Mouse (Mus musculus): Measurements from ENCODE around the gene Ppp2r5d. TPM values are rescaled to one million over a fixed set of nuclear protein-coding genes. Genes with fewer than 3 reads are reported as not detected.

Gene Ppp2r5d
- polyA plus RNA-seq (2014; fragmentation: Illumina TruSeq; extraction: RNeasy Lipid Tissue Mini Kit (QIAGEN cat#74804); ENCODE audit: low read depth, low replicate concordance) = 11.0 TPM

DNA sequence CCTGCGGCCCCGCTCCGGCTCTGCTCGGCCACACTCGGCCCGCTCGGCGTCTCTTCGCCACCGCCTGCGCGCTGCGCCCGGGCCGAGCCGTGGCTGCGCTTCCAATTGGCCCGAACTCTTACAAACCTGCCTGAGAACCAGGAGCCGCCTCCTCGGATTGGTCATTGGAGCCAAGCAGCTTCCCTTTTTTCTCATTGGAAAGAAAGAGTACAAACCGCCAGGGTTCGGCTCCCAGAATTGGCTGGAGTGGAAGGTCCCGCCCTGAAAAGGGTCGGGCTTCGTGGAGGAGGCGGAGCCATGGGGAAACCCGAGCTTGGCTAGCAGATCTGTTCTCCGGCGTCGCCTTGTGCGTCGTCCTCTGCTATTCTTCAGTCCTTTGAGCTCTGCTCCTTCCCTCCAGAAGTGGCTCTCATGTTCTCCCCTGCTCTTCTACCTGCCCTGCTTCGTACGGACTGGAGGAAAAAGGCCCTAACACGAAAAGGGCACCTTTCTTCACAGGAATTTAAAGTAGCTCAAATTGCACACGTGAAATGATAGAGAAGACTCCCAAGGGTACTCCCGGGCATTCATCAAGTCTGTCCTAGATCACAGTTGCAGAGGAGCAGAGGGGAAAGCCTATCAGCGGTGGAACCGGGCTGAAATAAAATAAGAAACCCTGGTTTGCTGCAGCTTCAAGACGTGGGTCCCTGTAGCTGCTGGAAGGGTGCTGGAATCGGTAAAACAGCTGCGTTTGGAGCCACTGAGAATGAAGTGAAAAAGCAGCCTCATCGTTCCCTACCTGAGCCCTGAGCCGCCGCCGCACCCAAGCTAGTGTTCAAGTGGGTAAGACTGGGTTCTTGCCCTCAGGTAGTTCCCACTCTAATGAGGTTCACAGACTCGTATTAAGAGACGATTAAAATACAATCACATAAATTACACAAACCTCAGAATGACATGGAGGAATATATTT, at the start of gene Ppp2r5d:
Ppp2r5d (minus strand) TSS at position 225 of the 949 bp plus-strand sequence.

GRCm38 (mm10) chr17:46751794-46752556, 47.1 kb upstream of the Ppp2r5d start, which contains the start of gene Cnpy3:
TSS of gene Cnpy3 (minus strand) at chr17:46752214.

DNA sequence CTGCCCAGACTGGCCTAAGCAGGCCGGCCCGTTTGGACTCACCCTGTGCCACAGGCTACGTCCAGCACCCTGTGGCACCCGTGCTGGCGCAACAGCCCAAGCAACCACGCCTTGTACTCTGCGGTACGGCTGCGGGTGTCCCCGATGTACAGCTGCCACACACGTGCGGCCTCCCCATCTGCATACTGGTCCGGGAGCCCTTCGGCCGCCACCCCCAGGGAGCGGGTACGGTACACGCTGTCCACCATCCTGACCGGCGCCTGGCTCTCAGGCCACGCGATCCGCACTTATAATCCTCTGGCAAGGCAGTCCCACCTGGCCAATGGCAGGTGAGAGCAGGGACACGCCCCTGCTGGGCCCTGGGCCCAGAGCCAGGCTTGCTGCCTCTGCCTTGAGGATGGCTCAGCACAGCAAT, 24.0 kb upstream of the Ppp2r5d start, which contains the start of gene Gnmt:
Gnmt (minus strand) TSS at position 265 of the 415 bp plus-strand sequence.

GRCm38 (mm10) chr17:46710959-46711597, 6.2 kb upstream of the Ppp2r5d start, which contains the start of gene Pex6:
TSS of gene Pex6 (plus strand) at chr17:46711463.

DNA sequence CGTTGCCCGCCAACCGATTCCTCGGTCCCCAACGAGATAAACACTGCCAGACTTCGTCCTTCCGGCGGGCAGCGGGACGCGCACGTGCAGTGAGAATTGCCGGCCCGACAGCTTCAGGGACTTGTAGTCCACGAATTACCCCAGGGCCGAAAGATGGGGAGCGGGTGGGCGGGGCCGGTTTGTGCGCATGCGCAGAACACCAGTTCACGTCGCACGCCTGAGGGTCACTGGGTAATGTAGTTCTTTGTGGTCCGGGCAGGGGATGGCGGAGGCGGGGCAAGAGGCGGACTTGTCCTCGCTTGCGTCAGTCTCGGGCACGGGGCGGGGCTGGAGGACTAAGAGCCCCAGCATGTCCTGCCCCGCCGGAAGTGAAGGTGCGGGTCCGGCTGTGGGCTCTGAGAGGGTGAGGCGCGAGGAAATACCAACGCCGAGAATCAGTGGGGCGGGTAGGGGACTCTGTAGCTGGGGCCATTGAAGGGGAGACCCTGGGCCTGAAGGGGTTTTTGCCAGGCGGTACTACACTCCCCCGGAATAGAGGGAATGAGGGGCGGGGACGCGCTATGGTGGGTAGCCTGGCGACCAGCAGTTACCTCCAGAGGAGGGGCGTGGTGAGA, 24.0 kb downstream of the Ppp2r5d start, which contains the start of gene Klhdc3:
Klhdc3 (minus strand) TSS at position 155 of the 614 bp plus-strand sequence.

GRCm38 (mm10) chr17:46678416-46678815, 26.5 kb downstream of the Ppp2r5d start, which contains the start of gene Mea1:
TSS of gene Mea1 (plus strand) at chr17:46678793.

GRCm38 (mm10) chr17:46673850-46674529, 30.9 kb downstream of the Ppp2r5d start, which contains the start of gene Rrp36:
TSS of gene Rrp36 (minus strand) at chr17:46674352.

DNA sequence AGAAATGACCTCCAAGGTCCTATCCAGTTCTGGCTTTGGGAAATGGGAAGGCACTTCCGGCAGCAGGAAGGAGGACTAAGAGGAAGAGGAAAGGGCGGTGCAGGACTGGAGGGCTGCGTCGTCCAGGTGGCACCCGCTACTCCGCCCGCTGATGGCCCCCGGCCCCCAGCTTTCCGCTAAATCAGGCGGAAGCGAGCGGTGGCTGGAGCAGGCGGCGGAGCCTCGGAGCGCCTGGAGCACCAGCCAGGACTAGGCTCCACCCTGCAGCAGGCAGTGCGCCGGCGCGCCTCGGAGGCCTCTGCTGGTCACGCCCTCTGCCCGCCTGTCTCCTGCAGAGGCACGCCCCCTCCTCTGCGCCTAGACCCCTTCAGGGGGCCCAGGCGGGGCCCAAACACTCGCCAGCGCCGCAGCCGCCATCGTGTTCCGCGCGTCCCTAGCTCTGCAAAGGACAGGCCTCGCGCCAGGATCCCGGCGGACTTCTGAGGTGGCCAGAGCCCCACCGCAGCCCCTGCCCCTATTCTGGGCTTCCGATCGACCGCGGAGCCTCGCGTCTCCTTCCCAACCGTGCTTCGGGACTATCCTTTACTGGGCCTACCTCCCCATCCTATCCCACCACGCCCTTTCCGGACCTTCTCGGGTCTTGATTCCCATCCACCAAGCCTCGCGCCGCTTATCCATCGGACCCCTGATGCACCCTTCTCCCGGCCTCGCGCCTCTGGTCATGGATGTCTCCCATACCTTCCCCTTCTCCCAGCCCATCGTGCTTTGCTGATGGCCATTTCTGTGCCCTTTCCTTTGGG, 54.5 kb downstream of the Ppp2r5d start, which contains the start of gene Cul7:
Cul7 (plus strand) TSS at position 106 of the 800 bp plus-strand sequence.

GRCm38 (mm10) chr17:46645561-46646321, 59.2 kb downstream of the Ppp2r5d start, which contains the start of the genes Klc4 and Mrpl2:
TSS of gene Klc4 (minus strand) at chr17:46646022.
TSS of gene Mrpl2 (plus strand) at chr17:46646229.

Other genes starting within 250 kb of the Ppp2r5d start
- not detected for gene Ttbk1, start 217.4 kb downstream of the Ppp2r5d start, polyA plus RNA-seq (2014; fragmentation: Illumina TruSeq; extraction: RNeasy Lipid Tissue Mini Kit (QIAGEN cat#74804); ENCODE audit: low read depth, low replicate concordance)
- 1.6 TPM for gene Dnph1, start 208.4 kb downstream of the Ppp2r5d start, polyA plus RNA-seq (2014; fragmentation: Illumina TruSeq; extraction: RNeasy Lipid Tissue Mini Kit (QIAGEN cat#74804); ENCODE audit: low read depth, low replicate concordance)
- gene Cul9, start 158.7 kb downstream of the Ppp2r5d start, polyA plus RNA-seq (2014; fragmentation: Illumina TruSeq; extraction: RNeasy Lipid Tissue Mini Kit (QIAGEN cat#74804); ENCODE audit: low read depth, low replicate concordance) = 1.3 TPM
- not detected for gene Srf, start 148.9 kb downstream of the Ppp2r5d start, polyA plus RNA-seq (2014; fragmentation: Illumina TruSeq; extraction: RNeasy Lipid Tissue Mini Kit (QIAGEN cat#74804); ENCODE audit: low read depth, low replicate concordance)
- gene Ptk7, start 75.6 kb downstream of the Ppp2r5d start, polyA plus RNA-seq (2014; fragmentation: Illumina TruSeq; extraction: RNeasy Lipid Tissue Mini Kit (QIAGEN cat#74804); ENCODE audit: low read depth, low replicate concordance) = 0.41 TPM
- not detected for gene Klc4, start 59.1 kb downstream of the Ppp2r5d start, polyA plus RNA-seq (2014; fragmentation: Illumina TruSeq; extraction: RNeasy Lipid Tissue Mini Kit (QIAGEN cat#74804); ENCODE audit: low read depth, low replicate concordance)
- gene Mrpl2, start 58.9 kb downstream of the Ppp2r5d start, polyA plus RNA-seq (2014; fragmentation: Illumina TruSeq; extraction: RNeasy Lipid Tissue Mini Kit (QIAGEN cat#74804); ENCODE audit: low read depth, low replicate concordance) = 3.4 TPM
- 0.41 TPM for gene Cul7, start 54.8 kb downstream of the Ppp2r5d start, polyA plus RNA-seq (2014; fragmentation: Illumina TruSeq; extraction: RNeasy Lipid Tissue Mini Kit (QIAGEN cat#74804); ENCODE audit: low read depth, low replicate concordance)
- 4.2 TPM for gene Rrp36, start 30.8 kb downstream of the Ppp2r5d start, polyA plus RNA-seq (2014; fragmentation: Illumina TruSeq; extraction: RNeasy Lipid Tissue Mini Kit (QIAGEN cat#74804); ENCODE audit: low read depth, low replicate concordance)
- 5.2 TPM for gene Mea1, start 26.3 kb downstream of the Ppp2r5d start, polyA plus RNA-seq (2014; fragmentation: Illumina TruSeq; extraction: RNeasy Lipid Tissue Mini Kit (QIAGEN cat#74804); ENCODE audit: low read depth, low replicate concordance)
- gene Klhdc3, start 24.2 kb downstream of the Ppp2r5d start, polyA plus RNA-seq (2014; fragmentation: Illumina TruSeq; extraction: RNeasy Lipid Tissue Mini Kit (QIAGEN cat#74804); ENCODE audit: low read depth, low replicate concordance) = 3.8 TPM
- 0.82 TPM for gene Pex6, start 6.4 kb upstream of the Ppp2r5d start, polyA plus RNA-seq (2014; fragmentation: Illumina TruSeq; extraction: RNeasy Lipid Tissue Mini Kit (QIAGEN cat#74804); ENCODE audit: low read depth, low replicate concordance)
- gene Gnmt, start 24.1 kb upstream of the Ppp2r5d start, polyA plus RNA-seq (2014; fragmentation: Illumina TruSeq; extraction: RNeasy Lipid Tissue Mini Kit (QIAGEN cat#74804); ENCODE audit: low read depth, low replicate concordance) = not detected
- 1.2 TPM for gene Cnpy3, start 47.1 kb upstream of the Ppp2r5d start, polyA plus RNA-seq (2014; fragmentation: Illumina TruSeq; extraction: RNeasy Lipid Tissue Mini Kit (QIAGEN cat#74804); ENCODE audit: low read depth, low replicate concordance)
- gene Ptcra, start 58.6 kb upstream of the Ppp2r5d start, polyA plus RNA-seq (2014; fragmentation: Illumina TruSeq; extraction: RNeasy Lipid Tissue Mini Kit (QIAGEN cat#74804); ENCODE audit: low read depth, low replicate concordance) = not detected
- 28.8 TPM for gene 2310039H08Rik, start 67.5 kb upstream of the Ppp2r5d start, polyA plus RNA-seq (2014; fragmentation: Illumina TruSeq; extraction: RNeasy Lipid Tissue Mini Kit (QIAGEN cat#74804); ENCODE audit: low read depth, low replicate concordance)
- gene Rpl7l1, start 77.6 kb upstream of the Ppp2r5d start, polyA plus RNA-seq (2014; fragmentation: Illumina TruSeq; extraction: RNeasy Lipid Tissue Mini Kit (QIAGEN cat#74804); ENCODE audit: low read depth, low replicate concordance) = 34.1 TPM
- 9.7 TPM for gene Bicral, start 153.4 kb upstream of the Ppp2r5d start, polyA plus RNA-seq (2014; fragmentation: Illumina TruSeq; extraction: RNeasy Lipid Tissue Mini Kit (QIAGEN cat#74804); ENCODE audit: low read depth, low replicate concordance)
- 0.87 TPM for gene Tbcc, start 185.6 kb upstream of the Ppp2r5d start, polyA plus RNA-seq (2014; fragmentation: Illumina TruSeq; extraction: RNeasy Lipid Tissue Mini Kit (QIAGEN cat#74804); ENCODE audit: low read depth, low replicate concordance)
- gene Prph2, start 205.3 kb upstream of the Ppp2r5d start, polyA plus RNA-seq (2014; fragmentation: Illumina TruSeq; extraction: RNeasy Lipid Tissue Mini Kit (QIAGEN cat#74804); ENCODE audit: low read depth, low replicate concordance) = not detected

Measured in adrenal gland, adult 10 weeks (tissue).